23 mouse cellular contexts compared by ENCODE assay signal in genomic region chr19:7479751-7480248, GRCm38 (mm10). TPM values are rescaled to one million over a fixed set of nuclear protein-coding genes. Genes with fewer than 3 reads are reported as not detected.
DNase-seq lines count a peak whose midpoint lies in the region; ATAC-seq and TF ChIP-seq lines count a peak whose summit lies in the region.
"Had no signal": no experiment of that assay in that cellular context is flagged by ENCODE, and none has a peak within 500 bp of the region (broad histone marks: within the 10 kb centered on the region; RNA-seq: fewer than 3 reads in every experiment).

No protein-coding gene starts in this region.

- no peak for ATAC-seq in forebrain, embryonic 15.5 days (replicated peaks)
- no peak for ATAC-seq in forebrain, embryonic 12.5 days (ENCODE audit: low FRiP score)
- no peak for ATAC-seq in hindbrain, embryonic 16.5 days
- no peak for ATAC-seq in midbrain, postnatal 0 days (ENCODE audit: low FRiP score)
- ATAC-seq: intestine, embryonic 15.5 days had no signal

- no peak for TF ChIP-seq POLR2A in MEL (IDR thresholded peaks at IDR 0.05; ENCODE audit: control insufficient read depth in 1 of 2, insufficient read depth in 1 of 2, low read depth in 1 of 2, low read length in 2 of 2, poor library complexity in 1 of 2)

- 0 out of 2 replicates have a peak overlapping the region, but pooled peaks have one; percentile 79 for H3K4me3 ChIP-seq in forebrain, embryonic 15.5 days
- no peak overlapping the region for H3K4me3 ChIP-seq in forebrain, embryonic 12.5 days (replicated peaks)
- H3K4me3 ChIP-seq in MEL (ENCODE audit: control insufficient read depth in 1 of 2, insufficient read depth in 1 of 2, low read depth in 2 of 2, low read length in 2 of 2), result no peak overlapping the region
- H3K4me3 ChIP-seq in hindbrain, embryonic 16.5 days (ENCODE audit: low read length), result no peak overlapping the region; the same call in 1 of the 2 replicates
- no peak overlapping the region; the same call in 1 of the 2 replicates for H3K4me3 ChIP-seq in midbrain, postnatal 0 days (ENCODE audit: low read depth, low read length)
- H3K4me3 ChIP-seq: embryonic facial prominence, embryonic 15.5 days; gastrocnemius, adult 2 months; heart, embryonic 13.5 days; intestine, embryonic 15.5 days; limb, embryonic 13.5 days; lung, embryonic 15.5 days had no signal

- H3K4me2 ChIP-seq in forebrain, embryonic 15.5 days (replicated peaks), result peak overlapping the region; percentile 66; the same call in 1 of the 2 replicates
- H3K4me2 ChIP-seq in forebrain, embryonic 12.5 days, result no peak overlapping the region
- peak overlapping the region; percentile 72 for H3K4me2 ChIP-seq in hindbrain, embryonic 16.5 days (ENCODE audit: low read length)
- H3K4me2 ChIP-seq in midbrain, postnatal 0 days (ENCODE audit: low read depth, low read length, poor library complexity, severe bottlenecking), result peak overlapping the region; percentile 65
- H3K4me2 ChIP-seq: embryonic facial prominence, embryonic 15.5 days; heart, embryonic 13.5 days; intestine, embryonic 15.5 days; limb, embryonic 13.5 days; lung, embryonic 15.5 days had no signal

- TF ChIP-seq CTCF in MEL (IDR thresholded peaks at IDR 0.05 in 2 of 3, conservative IDR thresholded peaks at IDR 0.05 in 1 of 3; ENCODE audit: control insufficient read depth in 1 of 3, insufficient read depth in 1 of 3, low read depth in 2 of 3, low read length in 3 of 3, poor library complexity in 1 of 3, severe bottlenecking in 1 of 3), result no peak
- TF ChIP-seq CTCF in midbrain, postnatal 0 days (IDR thresholded peaks at IDR 0.05), result no peak

- H3K4me1 ChIP-seq in forebrain, embryonic 15.5 days, result peaks cover 57% of the 10 kb centered on the region
- H3K4me1 ChIP-seq in forebrain, embryonic 12.5 days, result peaks cover 33% of the 10 kb centered on the region
- H3K4me1 ChIP-seq in MEL (ENCODE audit: control insufficient read depth in 1 of 2, insufficient read depth in 2 of 2, low read length in 2 of 2), result peaks cover 12 to 13% of the 10 kb centered on the region in 2 experiments
- H3K4me1 ChIP-seq in hindbrain, embryonic 16.5 days (ENCODE audit: control insufficient read depth, insufficient read depth, low read depth, low read length), result peaks cover 25% of the 10 kb centered on the region
- H3K4me1 ChIP-seq in midbrain, postnatal 0 days (ENCODE audit: insufficient read depth, low read length), result no peaks in the 10 kb centered on the region

- no peaks in the 10 kb centered on the region for H3K27me3 ChIP-seq in forebrain, embryonic 15.5 days
- no peaks in the 10 kb centered on the region for H3K27me3 ChIP-seq in forebrain, embryonic 12.5 days
- no peaks in the 10 kb centered on the region for H3K27me3 ChIP-seq in MEL (ENCODE audit: control insufficient read depth in 1 of 2, insufficient read depth in 2 of 2, low read length in 2 of 2)
- H3K27me3 ChIP-seq in hindbrain, embryonic 16.5 days (replicated peaks; ENCODE audit: control insufficient read depth, insufficient read depth, low read length), result no peaks in the 10 kb centered on the region
- no peaks in the 10 kb centered on the region for H3K27me3 ChIP-seq in midbrain, postnatal 0 days (ENCODE audit: insufficient read depth, low read length)
- H3K27me3 ChIP-seq: embryonic facial prominence, embryonic 15.5 days; heart, embryonic 13.5 days; intestine, embryonic 15.5 days; limb, embryonic 13.5 days; lung, embryonic 15.5 days had no signal

- DNase-seq in MEL (ENCODE audit: low read depth, low spot score), result peak; percentile 61
- DNase-seq in midbrain, postnatal 0 days (ENCODE audit: low spot score), result no peak
- no peak for DNase-seq in right cerebral cortex, postnatal 4 days
- DNase-seq in liver, result no peak
- DNase-seq: adrenal gland, postnatal 14 days; cerebellum, adult 11-12 months; cerebellum, postnatal 25 days; gastrocnemius, adult 2 months; kidney, adult 9 months; kidney, postnatal 25 days; lung, postnatal 4 days; right cerebral cortex, postnatal 14 days; thymus, postnatal 36 days had no signal

- no peaks in the 10 kb centered on the region for H3K36me3 ChIP-seq in forebrain, embryonic 15.5 days
- H3K36me3 ChIP-seq in forebrain, embryonic 12.5 days (replicated peaks), result peaks cover 5% of the 10 kb centered on the region
- H3K36me3 ChIP-seq in MEL (ENCODE audit: control insufficient read depth in 1 of 2, insufficient read depth in 2 of 2, low read length in 2 of 2), result peaks cover 19 to 31% of the 10 kb centered on the region in 2 experiments
- H3K36me3 ChIP-seq in hindbrain, embryonic 16.5 days (ENCODE audit: control insufficient read depth, insufficient read depth, low read length), result no peaks in the 10 kb centered on the region
- no peaks in the 10 kb centered on the region for H3K36me3 ChIP-seq in midbrain, postnatal 0 days (ENCODE audit: insufficient read depth, low read length)
- H3K36me3 ChIP-seq: embryonic facial prominence, embryonic 15.5 days; intestine, embryonic 15.5 days; limb, embryonic 13.5 days had no signal

- WGBS in forebrain, embryonic 15.5 days, result 96% methylated on average over 3 of the region's 3 CpGs
- WGBS in forebrain, embryonic 12.5 days, result 97% methylated on average over 3 of the region's 3 CpGs
- WGBS in hindbrain, embryonic 16.5 days, result 95% methylated on average over 3 of the region's 3 CpGs
- 94% methylated on average over 3 of the region's 3 CpGs for WGBS in midbrain, postnatal 0 days

- peaks cover 52% of the 10 kb centered on the region for H3K79me2 ChIP-seq in MEL (ENCODE audit: control insufficient read depth, insufficient read depth, low read length, poor library complexity)

- H3K9ac ChIP-seq in forebrain, embryonic 15.5 days (replicated peaks), result no peak overlapping the region
- H3K9ac ChIP-seq in forebrain, embryonic 12.5 days, result no peak overlapping the region
- no peak overlapping the region for H3K9ac ChIP-seq in MEL (ENCODE audit: control insufficient read depth, low read depth, low read length, poor library complexity, severe bottlenecking)
- H3K9ac ChIP-seq in hindbrain, embryonic 16.5 days (ENCODE audit: low read depth, low read length), result no peak overlapping the region
- no peak overlapping the region for H3K9ac ChIP-seq in midbrain, postnatal 0 days (replicated peaks; ENCODE audit: low read length, poor library complexity, severe bottlenecking)
- H3K9ac ChIP-seq: embryonic facial prominence, embryonic 15.5 days; heart, embryonic 13.5 days; intestine, embryonic 15.5 days; limb, embryonic 13.5 days; liver, embryonic 14.5 days; lung, embryonic 15.5 days had no signal

- no peak overlapping the region for H3K27ac ChIP-seq in forebrain, embryonic 15.5 days (replicated peaks)
- H3K27ac ChIP-seq in forebrain, embryonic 12.5 days, result no peak overlapping the region
- peak overlapping the region; percentile 7; the same call in 1 of the 2 replicates for H3K27ac ChIP-seq in MEL (ENCODE audit: control insufficient read depth, low read depth, low read length)
- H3K27ac ChIP-seq in hindbrain, embryonic 16.5 days (ENCODE audit: low read depth, low read length), result no peak overlapping the region
- no peak overlapping the region for H3K27ac ChIP-seq in midbrain, postnatal 0 days (ENCODE audit: low read depth, low read length)
- H3K27ac ChIP-seq: embryonic facial prominence, embryonic 15.5 days; gastrocnemius, adult 2 months; heart, embryonic 13.5 days; intestine, embryonic 15.5 days; limb, embryonic 13.5 days; liver, embryonic 14.5 days; lung, embryonic 15.5 days had no signal

- H3K9me3 ChIP-seq in forebrain, embryonic 15.5 days, result no peaks in the 10 kb centered on the region
- H3K9me3 ChIP-seq in forebrain, embryonic 12.5 days, result no peaks in the 10 kb centered on the region
- H3K9me3 ChIP-seq in MEL (replicated peaks; ENCODE audit: insufficient read depth, low read length), result no peaks in the 10 kb centered on the region
- no peaks in the 10 kb centered on the region for H3K9me3 ChIP-seq in hindbrain, embryonic 16.5 days (ENCODE audit: control insufficient read depth, low read length)
- no peaks in the 10 kb centered on the region for H3K9me3 ChIP-seq in midbrain, postnatal 0 days (ENCODE audit: low read length)
- H3K9me3 ChIP-seq: embryonic facial prominence, embryonic 15.5 days; G1E; heart, embryonic 13.5 days; intestine, embryonic 15.5 days; limb, embryonic 13.5 days; lung, embryonic 15.5 days had no signal

- TF ChIP-seq EP300 in MEL (IDR thresholded peaks at IDR 0.05; ENCODE audit: low read depth in 1 of 2, low read length in 2 of 2), result peak; percentile 39 to 62; a peak in 3 of 4 replicates

- TF ChIP-seq RAD21 in MEL (IDR thresholded peaks at IDR 0.05; ENCODE audit: low read depth, low read length), result no peak

TF ChIP-seq in MEL, 35 proteins besides CTCF, POLR2A, EP300 and RAD21:
- TF ChIP-seq TBP (IDR thresholded peaks at IDR 0.05; ENCODE audit: low read depth, low read length) (peak; percentile 95), USF1 (IDR thresholded peaks at IDR 0.05; ENCODE audit: low read depth, low read length) (no peak)

RNA-seq across cellular contexts. Expression of gene Rtn3, which starts 3.3 kb away (rescaled TPM):
- 517 and 533 TPM in 2 replicates for polyA plus RNA-seq in forebrain, embryonic 15.5 days (2015; fragmentation: Nextera tagmentation; extraction: Ambion mirVana)
- polyA plus RNA-seq in forebrain, embryonic 12.5 days (2016; fragmentation: Nextera tagmentation; extraction: Ambion mirVana), result 383 and 409 TPM in 2 replicates
- total RNA-seq in MEL (2012; rRNA removed), result 33.4 and 38.4 TPM in 2 replicates
- 100 to 1,000 TPM in 1 of 2 experiments, not detected in 1; 118 TPM for polyA plus RNA-seq in MEL (2012; ENCODE audit: insufficient read depth in 1 of 2, insufficient read length in 2 of 2, low read depth in 1 of 2, low replicate concordance in 2 of 2, missing spikeins in 1 of 2)
- 693 and 702 TPM in 2 replicates for polyA plus RNA-seq in hindbrain, embryonic 16.5 days (2015; fragmentation: Nextera tagmentation; extraction: Ambion mirVana)
- total RNA-seq in midbrain, postnatal 0 days (2014; rRNA removed), result 420 and 473 TPM in 2 replicates
- polyA plus RNA-seq in midbrain, postnatal 0 days (2015; fragmentation: Nextera tagmentation; extraction: Ambion mirVana), result 741 and 750 TPM in 2 replicates

RNA-seq across cellular contexts. Expression of gene Atl3, which starts 14.0 kb away (rescaled TPM):
- polyA plus RNA-seq in forebrain, embryonic 15.5 days (2015; fragmentation: Nextera tagmentation; extraction: Ambion mirVana), result 6.4 and 8.1 TPM in 2 replicates
- 8.4 and 9.2 TPM in 2 replicates for polyA plus RNA-seq in forebrain, embryonic 12.5 days (2016; fragmentation: Nextera tagmentation; extraction: Ambion mirVana)
- total RNA-seq in MEL (2012; rRNA removed), result 12.7 and 16.4 TPM in 2 replicates
- 10 to 100 TPM in 1 of 2 experiments, not detected in 1; 15.3 TPM for polyA plus RNA-seq in MEL (2012; ENCODE audit: insufficient read depth in 1 of 2, insufficient read length in 2 of 2, low read depth in 1 of 2, low replicate concordance in 2 of 2, missing spikeins in 1 of 2)
- 5.7 and 5.8 TPM in 2 replicates for polyA plus RNA-seq in hindbrain, embryonic 16.5 days (2015; fragmentation: Nextera tagmentation; extraction: Ambion mirVana)
- total RNA-seq in midbrain, postnatal 0 days (2014; rRNA removed), result 10.2 and 18.5 TPM in 2 replicates
- polyA plus RNA-seq in midbrain, postnatal 0 days (2015; fragmentation: Nextera tagmentation; extraction: Ambion mirVana), result 5.3 and 5.5 TPM in 2 replicates
